Comparison of ENCODE assay signal across 8 mouse cellular contexts in genomic region chr12:33027093-33027492, GRCm38 (mm10).
DNase-seq lines count a peak whose midpoint lies in the region; ATAC-seq lines count a peak whose summit lies in the region.

No protein-coding gene starts in this region.

- H3K9ac ChIP-seq in intestine, embryonic 15.5 days: 0 out of 2 replicates have a peak overlapping the region, but pooled peaks have one; percentile 19
- no peak overlapping the region for H3K9ac ChIP-seq in midbrain, embryonic 13.5 days (replicated peaks)

- H3K27ac ChIP-seq in intestine, embryonic 15.5 days: no peak overlapping the region
- H3K27ac ChIP-seq in midbrain, embryonic 13.5 days: no peak overlapping the region

- H3K9me3 ChIP-seq in intestine, embryonic 15.5 days: no peaks in the 10 kb centered on the region
- no peaks in the 10 kb centered on the region for H3K9me3 ChIP-seq in midbrain, embryonic 13.5 days

- no peaks in the 10 kb centered on the region for H3K27me3 ChIP-seq in intestine, embryonic 15.5 days (replicated peaks)
- H3K27me3 ChIP-seq in midbrain, embryonic 13.5 days: peaks cover 27% of the 10 kb centered on the region; the same call in 1 of the 2 replicates

- no peaks in the 10 kb centered on the region for H3K36me3 ChIP-seq in intestine, embryonic 15.5 days
- H3K36me3 ChIP-seq in midbrain, embryonic 13.5 days: no peaks in the 10 kb centered on the region

- peak overlapping the region; percentile 39 for H3K4me2 ChIP-seq in intestine, embryonic 15.5 days (replicated peaks)
- H3K4me2 ChIP-seq in midbrain, embryonic 13.5 days (replicated peaks): peak overlapping the region; percentile 31

- DNase-seq in 3T3-L1 (ENCODE audit: low read depth, low spot score): peak; percentile 98
- DNase-seq in adrenal gland, adult 8-10 months: peak; percentile 65
- DNase-seq in embryo, embryonic 11.5 days (ENCODE audit: low read depth, low spot score): peak; percentile 83
- DNase-seq in gastrocnemius, postnatal 4 days (ENCODE audit: low spot score in 2 of 2): peak; percentile 56 to 75
- DNase-seq in left cerebral cortex, postnatal 25 days (ENCODE audit: low spot score in 2 of 2): peak; percentile 71 to 83
- DNase-seq in spleen, adult 18-20 months: peak; percentile 36 to 62

- intact Hi-C loops in left cerebral cortex, postnatal 25 days (cut with DNase I): loop anchor here (1.0 to 10.0 kb wide), 6 partner anchors 82 to 400 kb away; partner anchors contain the start of genes Atxn7l1 and Twistnb

- H3K4me3 ChIP-seq in intestine, embryonic 15.5 days (replicated peaks): no peak overlapping the region
- H3K4me3 ChIP-seq in midbrain, embryonic 13.5 days (replicated peaks): no peak overlapping the region

- peak; percentile 82 for ATAC-seq in intestine, embryonic 15.5 days
- ATAC-seq in midbrain, embryonic 13.5 days: peak; percentile 72

- WGBS in intestine, embryonic 15.5 days: 3% methylated on average over 10 of the region's 10 CpGs
- whole genome bisulfite sequencing in midbrain, embryonic 13.5 days: 4% methylated on average over 10 of the region's 10 CpGs

- peaks cover 14% of the 10 kb centered on the region; the same call in 1 of the 2 replicates for H3K4me1 ChIP-seq in intestine, embryonic 15.5 days (replicated peaks)
- peaks cover 17% of the 10 kb centered on the region for H3K4me1 ChIP-seq in midbrain, embryonic 13.5 days (replicated peaks)
